Mouse (Mus musculus): ENCODE data around the gene Ssr4.
"Not testable (repeated sequence)": the region's sequence is repeated elsewhere in the genome, so short reads cannot be mapped to it uniquely, and the experiment has no call there.

Ssr4 gene

GRCm38 (mm10) chrX:73786364-73787224, at the start of gene Ssr4, which contains the start of gene Idh3g:
TSS of gene Ssr4 (plus strand) at chrX:73787028.
TSS of gene Idh3g (minus strand) at chrX:73786897.
- peak; percentile 92 for DNase-seq (ENCODE audit: low read depth)

- DNase-seq (ENCODE audit: low read depth): no peak
These were observed 48.7 kb upstream of the Ssr4 start for GRCm38 (mm10) chrX:73738155-73738554.

GRCm38 (mm10) chrX:73739151-73739550, 47.7 kb upstream of the Ssr4 start:
- no peak for DNase-seq (ENCODE audit: low read depth)

- not testable (repeated sequence) for DNase-seq (ENCODE audit: low read depth)
These were observed 47.0 kb upstream of the Ssr4 start for GRCm38 (mm10) chrX:73739841-73740240.

- peak; percentile 1 for DNase-seq (ENCODE audit: low read depth)
These were observed 41.9 kb upstream of the Ssr4 start for GRCm38 (mm10) chrX:73744774-73745481.

GRCm38 (mm10) chrX:73748977-73749376, 37.9 kb upstream of the Ssr4 start:
- peak; percentile 2 for DNase-seq (ENCODE audit: low read depth)

GRCm38 (mm10) chrX:73756334-73757140, 30.3 kb upstream of the Ssr4 start, which contains the start of gene Plxnb3:
TSS of gene Plxnb3 (plus strand) at chrX:73757090.
- DNase-seq (ENCODE audit: low read depth): no peak

GRCm38 (mm10) chrX:73758611-73759290, 28.1 kb upstream of the Ssr4 start:
- DNase-seq (ENCODE audit: low read depth): no peak

- DNase-seq (ENCODE audit: low read depth): no peak
These were observed 21.5 kb upstream of the Ssr4 start for GRCm38 (mm10) chrX:73765311-73765710.

GRCm38 (mm10) chrX:73767267-73767666, 19.6 kb upstream of the Ssr4 start:
- no peak for DNase-seq (ENCODE audit: low read depth)

- DNase-seq (ENCODE audit: low read depth): no peak
These were observed 12.6 kb upstream of the Ssr4 start, which contains the start of gene Srpk3 for GRCm38 (mm10) chrX:73774168-73774760. TSS of gene Srpk3 (plus strand) at chrX:73774405.

GRCm38 (mm10) chrX:73774802-73775483, 11.9 kb upstream of the Ssr4 start:
- DNase-seq (ENCODE audit: low read depth): no peak

- DNase-seq (ENCODE audit: low read depth): no peak
These were observed 4.6 kb upstream of the Ssr4 start for GRCm38 (mm10) chrX:73782227-73782626.

GRCm38 (mm10) chrX:73785666-73786065, 1.2 kb upstream of the Ssr4 start:
- no peak for DNase-seq (ENCODE audit: low read depth)

- no peak for DNase-seq (ENCODE audit: low read depth)
These were observed 364 bp downstream of the Ssr4 start for GRCm38 (mm10) chrX:73787225-73787558.

GRCm38 (mm10) chrX:73788501-73788900, 1.7 kb downstream of the Ssr4 start:
- DNase-seq (ENCODE audit: low read depth): no peak

GRCm38 (mm10) chrX:73793039-73793438, 6.2 kb downstream of the Ssr4 start:
- DNase-seq (ENCODE audit: low read depth): no peak

- no peak for DNase-seq (ENCODE audit: low read depth)
These were observed 6.7 kb downstream of the Ssr4 start for GRCm38 (mm10) chrX:73793505-73793904.

- DNase-seq (ENCODE audit: low read depth): no peak
These were observed 10.7 kb downstream of the Ssr4 start for GRCm38 (mm10) chrX:73797511-73797910.

GRCm38 (mm10) chrX:73798502-73798901, 11.7 kb downstream of the Ssr4 start:
- peak; percentile 36 for DNase-seq (ENCODE audit: low read depth)

- DNase-seq (ENCODE audit: low read depth): no peak
These were observed 19.0 kb downstream of the Ssr4 start for GRCm38 (mm10) chrX:73805814-73806213.

Measured in c-Kit-positive CD71-positive TER-119-negative erythroid progenitor cells, embryonic 14.5 days (primary cell).